Mouse (Mus musculus) CH12.LX (cell line): Measurements from ENCODE around the gene Asic1. TPM values are rescaled to one million over a fixed set of nuclear protein-coding genes. Genes with fewer than 3 reads are reported as not detected.
A peak's percentile ranks its signal among the peaks of the same experiment; 100 is the strongest.

Experiments
- DNase-seq: peaks from one replicate; pipeline ENCODE4 v3.0.0-alpha.2; 2013; ENCODE audit errors: extremely low read depth
- H3K27ac ChIP-seq: 2 replicates; pipeline ENCODE4 v1.5.1; 2012; ENCODE audit warnings: low read depth, mild to moderate bottlenecking, control low read depth, moderate library complexity; ENCODE audit not compliant: insufficient read depth
- H3K27me3 ChIP-seq: replicated peaks from 2 replicates; pipeline ENCODE3; 2012; ENCODE audit warnings: inconsistent platforms
- H3K36me3 ChIP-seq, 2 experiments: replicated peaks in 1 of 2; 2 replicates each; pipeline versions ENCODE3 to v1.6.1; 2012; ENCODE audit warnings: inconsistent platforms in 1 of 2, low read length in 1 of 2, mild to moderate bottlenecking in 1 of 2, mixed read lengths in 1 of 2, moderate library complexity in 1 of 2; ENCODE audit not compliant: control insufficient read depth in 1 of 2, insufficient read depth in 1 of 2
- H3K4me1 ChIP-seq, 2 experiments: 2 replicates each; pipeline ENCODE4 v1.6.1; 2012; ENCODE audit warnings: inconsistent platforms in 1 of 2, moderate library complexity in 1 of 2; ENCODE audit not compliant: insufficient read depth in 2 of 2, control insufficient read depth in 1 of 2
- H3K4me2 ChIP-seq: 2 replicates; pipeline ENCODE4 v1.6.1; 2012; ENCODE audit warnings: low read depth, mild to moderate bottlenecking, control low read depth; ENCODE audit not compliant: poor library complexity, insufficient read depth, severe bottlenecking
- H3K4me3 ChIP-seq, 3 experiments: fragments of 150-350 bp in 1 of 3; sonication (generic) in 1 of 3; replicated peaks in 1 of 3; 2 replicates each; pipeline versions ENCODE3 to v1.5.1; 2011 to 2012; ENCODE audit warnings: low read depth in 2 of 3, low read length in 2 of 3, mild to moderate bottlenecking in 2 of 3, moderate library complexity in 2 of 3, control low read depth in 1 of 3, improper control_type of control experiment in 1 of 3, inconsistent platforms in 1 of 3, mixed read lengths in 1 of 3; ENCODE audit not compliant: poor library complexity in 1 of 3
- H3K79me2 ChIP-seq: replicated peaks from 2 replicates; pipeline ENCODE4 v1.6.1; 2012; ENCODE audit warnings: mild to moderate bottlenecking, moderate library complexity; ENCODE audit not compliant: control insufficient read depth, poor library complexity, insufficient read depth, severe bottlenecking; ENCODE audit errors: extremely low read depth
- H3K9ac ChIP-seq: 2 replicates; pipeline ENCODE4 v1.6.1; 2012; ENCODE audit warnings: low read depth, mild to moderate bottlenecking, control low read depth, moderate library complexity; ENCODE audit not compliant: insufficient read depth
- H3K9me3 ChIP-seq: replicated peaks from 2 replicates; pipeline ENCODE3; 2012; ENCODE audit warnings: low read length, inconsistent platforms, mixed read lengths
- BHLHE40 ChIP-seq: IDR thresholded peaks from 2 replicates; pipeline ENCODE4 v1.6.1; 2011; ENCODE audit warnings: mild to moderate bottlenecking, low read depth, low read length, improper control_type of control experiment
- CTCF ChIP-seq, 2 experiments: IDR thresholded peaks in 1 of 2; conservative IDR thresholded peaks in 1 of 2; 2 replicates each; pipeline ENCODE4 v1.5.1; 2011 to 2012; ENCODE audit warnings: low read depth in 2 of 2, low read length in 2 of 2, improper control_type of control experiment in 1 of 2, inconsistent platforms in 1 of 2, mild to moderate bottlenecking in 1 of 2, moderate library complexity in 1 of 2
- EP300 ChIP-seq: IDR thresholded peaks from 2 replicates; pipeline ENCODE4 v1.6.1; 2011; ENCODE audit warnings: low read length, improper control_type of control experiment
- HCFC1 ChIP-seq: IDR thresholded peaks from 2 replicates; pipeline ENCODE4 v1.6.1; 2012; ENCODE audit warnings: low read depth, mild to moderate bottlenecking, inconsistent platforms, low read length, improper control_type of control experiment
- IRF4 ChIP-seq: IDR thresholded peaks from 2 replicates; pipeline ENCODE4 v1.6.1; 2014; ENCODE audit warnings: low read depth, mild to moderate bottlenecking, inconsistent platforms, low read length, improper control_type of control experiment
- JUND ChIP-seq: conservative IDR thresholded peaks from 2 replicates; pipeline ENCODE4 v1.6.1; 2011; ENCODE audit warnings: low read depth, low read length, improper control_type of control experiment
- MAFK ChIP-seq: IDR thresholded peaks from 2 replicates; pipeline ENCODE4 v1.6.1; 2011; ENCODE audit warnings: low read length, improper control_type of control experiment; ENCODE audit not compliant: insufficient replicate concordance
- MAX ChIP-seq: IDR thresholded peaks from 2 replicates; pipeline ENCODE4 v1.6.1; 2011; ENCODE audit warnings: low read length, improper control_type of control experiment
- MEF2A ChIP-seq: IDR thresholded peaks from 2 replicates; pipeline ENCODE4 v1.6.1; 2014; ENCODE audit warnings: low read depth, mild to moderate bottlenecking, inconsistent platforms, low read length, improper control_type of control experiment, borderline replicate concordance
- NRF1 ChIP-seq: IDR thresholded peaks from 2 replicates; pipeline ENCODE4 v1.6.1; 2014; ENCODE audit warnings: low read depth, mild to moderate bottlenecking, inconsistent platforms, low read length, improper control_type of control experiment, moderate library complexity
- PAX5 ChIP-seq: IDR thresholded peaks from 2 replicates; pipeline ENCODE4 v1.6.1; 2012; ENCODE audit warnings: low read length, inconsistent platforms, mixed read lengths
- POLR2AphosphoS2 ChIP-seq: IDR thresholded peaks from 2 replicates; pipeline ENCODE4 v1.6.1; 2011; ENCODE audit warnings: low read depth, low read length, improper control_type of control experiment
- RAD21 ChIP-seq: IDR thresholded peaks from 2 replicates; pipeline ENCODE4 v1.6.1; 2011; ENCODE audit warnings: low read depth, mild to moderate bottlenecking, low read length, improper control_type of control experiment, moderate library complexity
- SMC3 ChIP-seq: IDR thresholded peaks from 2 replicates; pipeline ENCODE4 v1.6.1; 2011; ENCODE audit warnings: low read depth, low read length, improper control_type of control experiment
- ZC3H11A ChIP-seq: IDR thresholded peaks from 2 replicates; pipeline ENCODE4 v1.6.1; 2012; ENCODE audit warnings: low read depth, mild to moderate bottlenecking, inconsistent platforms, low read length, improper control_type of control experiment
- ZNF384 ChIP-seq: IDR thresholded peaks from 2 replicates; pipeline ENCODE4 v1.6.1; 2012; ENCODE audit warnings: low read depth, low read length, improper control_type of control experiment, inconsistent platforms
- dilution Hi-C: fragments of 300-500 bp; cut with MboI; formaldehyde crosslinking; loops from 2 replicates; pipeline ENCODE4 v1.14.3; 2020; ENCODE audit warnings: low sequenced_read_pairs; ENCODE audit not compliant: extremely low pct_unique_long_range_greater_than_20kb, extremely low pct_ligation_motif_present
- in situ Hi-C: fragments of 300-500 bp; cut with MboI; formaldehyde crosslinking; loops from 3 replicates; pipeline ENCODE4 v1.14.3; 2019; ENCODE audit warnings: low sequenced_read_pairs, low pct_ligation_motif_present, low pct_unique_long_range_greater_than_20kb, mixed read lengths
- polyA plus RNA-seq: library from polyadenylated mRNA; unstranded; fragments of >175 nt; gene quantifications from 2 replicates; pipeline ENCODE4 v1.2.1, GENCODE M21; 2012; ENCODE audit warnings: low read depth; ENCODE audit not compliant: insufficient read length
- total RNA-seq, 2 experiments: library from RNA; depleted of rRNA; stranded (reverse); fragments of 300-350 nt in 1 of 2; fragments of >200 nt in 1 of 2; gene quantifications; 2 replicates each; pipeline ENCODE4 v1.2.3; 2012 to 2014

The Asic1 gene
- 0.46 and 0.47 TPM in 2 replicates for total RNA-seq (2012; rRNA removed)
- total RNA-seq (2014; rRNA removed), result not detected in 2 replicates
- 0.80 and 0.94 TPM in 2 replicates for polyA plus RNA-seq

GRCm38 (mm10) chr15:99670154-99670821 is at the start of gene Asic1:
Gene Asic1, plus strand, starts transcription at chr15:99670368.
- peaks cover 4% of the 10 kb centered on the region for H3K9me3 ChIP-seq
- peak within 1 kb of the TSS; percentile 27 for H3K4me2 ChIP-seq
- H3K27ac ChIP-seq, result no peak within 1 kb of the TSS
- no peak for DNase-seq
- H3K27me3 ChIP-seq, result peaks cover 72% of the 10 kb centered on the region
- peaks cover 0 to 10% of the 10 kb centered on the region in 2 experiments; a peak in 1 of 4 replicates for H3K4me1 ChIP-seq
- dilution Hi-C loops, result no loop called here
- no peak within 1 kb of the TSS for H3K9ac ChIP-seq
- H3K4me3 ChIP-seq, result peak within 1 kb of the TSS in 1 of 3 experiments; percentile 9
- no peak for TF ChIP-seq MEF2A
- no peak for TF ChIP-seq JUND
- TF ChIP-seq NRF1, result peak; percentile 64
- TF ChIP-seq BHLHE40, result peak; percentile 45
- no peak for TF ChIP-seq ZNF384
- no peak for TF ChIP-seq PAX5
- no peak for TF ChIP-seq POLR2AphosphoS2
- no peak for TF ChIP-seq ZC3H11A
- TF ChIP-seq, all 38 proteins: peak for 2
- in situ Hi-C loops, result loop anchor here (5.0 kb wide), 1 partner anchor 168 kb away; no protein-coding TSS in a partner anchor
- Histone ChIP-seq H3K36me3 (no peaks in the 10 kb centered on the region), H3K79me2 (no peaks in the 10 kb centered on the region)

- TF ChIP-seq EP300, result no peak
- no peak for TF ChIP-seq IRF4
- TF ChIP-seq JUND, result no peak
- no peak for TF ChIP-seq CTCF (conservative IDR thresholded peaks at IDR 0.05 in 1 of 2, IDR thresholded peaks at IDR 0.05 in 1 of 2; ENCODE audit: low read depth in 2 of 2, low read length in 2 of 2)
- TF ChIP-seq HCFC1, result no peak
- no peak for TF ChIP-seq BHLHE40
- no peak for TF ChIP-seq MAX
- TF ChIP-seq, all 38 proteins: peak for 0
- Histone ChIP-seq H3K79me2 (no peaks in the 10 kb centered on the region), H3K9ac (no peak overlapping the region), H3K4me3 (no peak overlapping the region), H3K27me3 (no peaks in the 10 kb centered on the region), H3K9me3 (no peaks in the 10 kb centered on the region), H3K27ac (no peak overlapping the region), H3K36me3 (peaks cover 50 to 72% of the 10 kb centered on the region in 2 experiments), H3K4me2 (no peak overlapping the region), H3K4me1 (peaks cover 4 to 13% of the 10 kb centered on the region in 2 experiments)
- dilution Hi-C loops, result no loop called here
- in situ Hi-C loops, result no loop called here
- DNase-seq, result no peak
These were observed 48.1 kb upstream of the Asic1 start for GRCm38 (mm10) chr15:99622063-99622462.

GRCm38 (mm10) chr15:99631618-99632017 is 38.5 kb upstream of the Asic1 start:
- Histone ChIP-seq H3K9ac (no peak overlapping the region), H3K9me3 (peaks cover 8% of the 10 kb centered on the region), H3K4me3 (no peak overlapping the region), H3K27me3 (no peaks in the 10 kb centered on the region), H3K4me1 (no peaks in the 10 kb centered on the region; a peak in 1 of 4 replicates), H3K27ac (no peak overlapping the region), H3K79me2 (no peaks in the 10 kb centered on the region), H3K4me2 (no peak overlapping the region), H3K36me3 (peaks cover 70 to 90% of the 10 kb centered on the region in 2 experiments)
- dilution Hi-C loops (no loop called here), in situ Hi-C loops (no loop called here)
- TF ChIP-seq MAFK (no peak), CTCF (conservative IDR thresholded peaks at IDR 0.05 in 1 of 2, IDR thresholded peaks at IDR 0.05 in 1 of 2; ENCODE audit: low read depth in 2 of 2, low read length in 2 of 2) (peak; percentile 54 to 79), RAD21 (peak; percentile 37), SMC3 (peak; percentile 37)
- DNase-seq, result peak; percentile 58
